Mouse (Mus musculus): ENCODE measurements around the gene Ccdc121. TPM values are rescaled to one million over a fixed set of nuclear protein-coding genes. Genes with fewer than 3 reads are reported as not detected.

The Ccdc121 gene
- total and polyA plus RNA-seq, 3 experiments, result not detected

GRCm38 (mm10) chr1:181467321-181467670 is 44.0 kb downstream of the Ccdc121 start:
- Histone ChIP-seq H3K27ac (ENCODE audit: insufficient read depth, low read depth) (no peak overlapping the region), H3K4me1 (ENCODE audit: control insufficient read depth in 1 of 2, insufficient read depth in 2 of 2) (peaks cover 0 to 5% of the 10 kb centered on the region in 2 experiments; a peak in 2 of 4 replicates), H3K36me3 (replicated peaks in 1 of 2; ENCODE audit: control insufficient read depth in 1 of 2, insufficient read depth in 1 of 2, low read length in 1 of 2) (no peaks in the 10 kb centered on the region), H3K4me3 (replicated peaks in 1 of 3; ENCODE audit: low read depth in 2 of 3, low read length in 2 of 3, poor library complexity in 1 of 3) (no peak overlapping the region), H3K79me2 (replicated peaks; ENCODE audit: control insufficient read depth, extremely low read depth, insufficient read depth, poor library complexity, severe bottlenecking) (no peaks in the 10 kb centered on the region), H3K9me3 (replicated peaks; ENCODE audit: low read length) (peaks cover 5% of the 10 kb centered on the region), H3K27me3 (replicated peaks) (no peaks in the 10 kb centered on the region), H3K9ac (ENCODE audit: insufficient read depth, low read depth) (no peak overlapping the region), H3K4me2 (ENCODE audit: insufficient read depth, low read depth, poor library complexity, severe bottlenecking) (no peak overlapping the region)
- TF ChIP-seq ZKSCAN1 (IDR thresholded peaks at IDR 0.05; ENCODE audit: borderline replicate concordance, low read depth, low read length) (no peak), CTCF (conservative IDR thresholded peaks at IDR 0.05 in 1 of 2, IDR thresholded peaks at IDR 0.05 in 1 of 2; ENCODE audit: low read depth in 2 of 2, low read length in 2 of 2) (no peak), MAX (IDR thresholded peaks at IDR 0.05; ENCODE audit: low read length) (no peak), RCOR1 (conservative IDR thresholded peaks at IDR 0.05; ENCODE audit: low read depth, low read length) (no peak), TCF12 (IDR thresholded peaks at IDR 0.05; ENCODE audit: low read depth, low read length) (no peak), JUND (conservative IDR thresholded peaks at IDR 0.05; ENCODE audit: low read depth, low read length) (no peak), TBP (conservative IDR thresholded peaks at IDR 0.05; ENCODE audit: low read depth, low read length) (no peak), SIN3A (IDR thresholded peaks at IDR 0.05; ENCODE audit: low read length) (no peak), GABPA (IDR thresholded peaks at IDR 0.05; ENCODE audit: insufficient replicate concordance, low read depth, low read length) (no peak), KAT2A (IDR thresholded peaks at IDR 0.05; ENCODE audit: insufficient replicate concordance, low read length) (no peak), JUN (IDR thresholded peaks at IDR 0.05; ENCODE audit: insufficient read depth, low read depth, low read length) (no peak), MYC (IDR thresholded peaks at IDR 0.05; ENCODE audit: low read depth, low read length) (no peak), MXI1 (IDR thresholded peaks at IDR 0.05; ENCODE audit: low read depth, low read length) (no peak), HCFC1 (IDR thresholded peaks at IDR 0.05; ENCODE audit: low read depth, low read length) (no peak), NRF1 (IDR thresholded peaks at IDR 0.05; ENCODE audit: low read depth, low read length) (no peak), UBTF (IDR thresholded peaks at IDR 0.05; ENCODE audit: low read depth, low read length) (no peak)
- in situ Hi-C loops (cut with MboI; ENCODE audit: low pct_ligation_motif_present, low pct_unique_long_range_greater_than_20kb, low sequenced_read_pairs), result no loop called here
- DNase-seq (ENCODE audit: extremely low read depth), result no peak
- dilution Hi-C loops (cut with MboI; ENCODE audit: extremely low pct_ligation_motif_present, extremely low pct_unique_long_range_greater_than_20kb, low sequenced_read_pairs), result no loop called here

- Histone ChIP-seq H3K36me3 (replicated peaks in 1 of 2; ENCODE audit: control insufficient read depth in 1 of 2, insufficient read depth in 1 of 2, low read length in 1 of 2) (no peaks in the 10 kb centered on the region), H3K4me3 (replicated peaks in 1 of 3; ENCODE audit: low read depth in 2 of 3, low read length in 2 of 3, poor library complexity in 1 of 3) (no peak overlapping the region), H3K9ac (ENCODE audit: insufficient read depth, low read depth) (no peak overlapping the region), H3K79me2 (replicated peaks; ENCODE audit: control insufficient read depth, extremely low read depth, insufficient read depth, poor library complexity, severe bottlenecking) (no peaks in the 10 kb centered on the region), H3K4me2 (ENCODE audit: insufficient read depth, low read depth, poor library complexity, severe bottlenecking) (no peak overlapping the region), H3K27me3 (replicated peaks) (no peaks in the 10 kb centered on the region), H3K9me3 (replicated peaks; ENCODE audit: low read length) (peaks cover 5% of the 10 kb centered on the region), H3K27ac (ENCODE audit: insufficient read depth, low read depth) (no peak overlapping the region), H3K4me1 (ENCODE audit: control insufficient read depth in 1 of 2, insufficient read depth in 2 of 2) (peaks cover 0 to 10% of the 10 kb centered on the region in 2 experiments; a peak in 2 of 4 replicates)
- dilution Hi-C loops (cut with MboI; ENCODE audit: extremely low pct_ligation_motif_present, extremely low pct_unique_long_range_greater_than_20kb, low sequenced_read_pairs), result no loop called here
- in situ Hi-C loops (cut with MboI; ENCODE audit: low pct_ligation_motif_present, low pct_unique_long_range_greater_than_20kb, low sequenced_read_pairs), result no loop called here
- no peak for DNase-seq (ENCODE audit: extremely low read depth)
- no peak for TF ChIP-seq UBTF (IDR thresholded peaks at IDR 0.05; ENCODE audit: low read depth, low read length)
- TF ChIP-seq MXI1 (IDR thresholded peaks at IDR 0.05; ENCODE audit: low read depth, low read length), result no peak
- TF ChIP-seq ZNF384 (IDR thresholded peaks at IDR 0.05; ENCODE audit: low read depth, low read length), result no peak
- no peak for TF ChIP-seq POLR2A (IDR thresholded peaks at IDR 0.05; ENCODE audit: low read depth, low read length)
- TF ChIP-seq SMC3 (IDR thresholded peaks at IDR 0.05; ENCODE audit: low read depth, low read length), result no peak
- TF ChIP-seq TCF12 (IDR thresholded peaks at IDR 0.05; ENCODE audit: low read depth, low read length), result no peak
- no peak for TF ChIP-seq CHD2 (IDR thresholded peaks at IDR 0.05; ENCODE audit: low read length)
- no peak for TF ChIP-seq NRF1 (IDR thresholded peaks at IDR 0.05; ENCODE audit: low read depth, low read length)
- no peak for TF ChIP-seq TBP (conservative IDR thresholded peaks at IDR 0.05; ENCODE audit: low read depth, low read length)
- no peak for TF ChIP-seq JUND (conservative IDR thresholded peaks at IDR 0.05; ENCODE audit: low read depth, low read length)
- no peak for TF ChIP-seq ZKSCAN1 (IDR thresholded peaks at IDR 0.05; ENCODE audit: borderline replicate concordance, low read depth, low read length)
- TF ChIP-seq USF1 (IDR thresholded peaks at IDR 0.05; ENCODE audit: low read depth, low read length), result no peak
- TF ChIP-seq RCOR1 (conservative IDR thresholded peaks at IDR 0.05; ENCODE audit: low read depth, low read length), result no peak
- no peak for TF ChIP-seq ETS1 (conservative IDR thresholded peaks at IDR 0.05; ENCODE audit: low read depth, low read length)
These were observed 44.5 kb downstream of the Ccdc121 start for GRCm38 (mm10) chr1:181466601-181467320.

Data from CH12.LX (cell line).